Mouse (Mus musculus): ENCODE measurements at regions not wholly inside any gene's neighbourhood (a gene's known extent, or its start where the extent isn't known, plus 50 kb on each side); places are given as distances from the start of the nearest gene placed in this dataset.

DNA sequence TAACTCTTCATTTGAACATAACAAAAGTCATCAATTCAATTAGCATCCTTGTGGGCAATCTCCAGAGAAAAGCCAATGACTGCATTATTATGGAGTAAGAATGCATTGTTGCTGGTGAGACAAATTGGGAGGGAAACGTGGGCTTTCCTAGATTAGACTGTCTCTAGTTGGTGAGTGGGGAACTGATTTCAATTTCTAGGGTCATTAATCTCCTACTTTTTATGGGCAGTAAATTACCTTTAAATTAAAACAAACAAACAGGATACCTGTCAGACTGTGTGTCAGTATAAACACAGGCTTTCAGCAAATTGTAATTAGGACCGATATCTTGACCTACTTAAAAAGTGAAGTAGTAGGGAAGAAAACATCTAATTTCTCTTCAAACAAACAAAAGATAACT lies 307.4 kb upstream of the Tmem161b start:
- no peak for ATAC-seq (ENCODE audit: insufficient read depth)
- Histone ChIP-seq H3K27me3 (ENCODE audit: control insufficient read depth, insufficient read depth, low read length) (no peaks in the 10 kb centered on the region), H3K9ac (replicated peaks) (no peak overlapping the region), H3K4me1 (replicated peaks; ENCODE audit: control insufficient read depth in 2 of 2, insufficient read depth in 2 of 2, low read length in 1 of 2) (no peaks in the 10 kb centered on the region), H3K4me2 (ENCODE audit: low read depth) (no peak overlapping the region), H3K4me3 (ENCODE audit: insufficient read depth in 1 of 2, low read depth in 2 of 2, low read length in 2 of 2) (no peak overlapping the region), H3K9me3 (ENCODE audit: control insufficient read depth, low read length) (no peaks in the 10 kb centered on the region), H3K27ac (no peak overlapping the region), H3K36me3 (replicated peaks; ENCODE audit: control insufficient read depth, insufficient read depth, low read depth) (no peaks in the 10 kb centered on the region)
- DNase-seq (ENCODE audit: low read depth in 3 of 3, low spot score in 3 of 3): no peak
- TF ChIP-seq CTCF (IDR thresholded peaks at IDR 0.05; ENCODE audit: low read depth) (no peak), EP300 (IDR thresholded peaks at IDR 0.05; ENCODE audit: low read depth) (no peak)
- 45% methylated on average over 2 of the region's 2 CpGs for WGBS (ENCODE audit: insufficient replicate concordance)

DNA sequence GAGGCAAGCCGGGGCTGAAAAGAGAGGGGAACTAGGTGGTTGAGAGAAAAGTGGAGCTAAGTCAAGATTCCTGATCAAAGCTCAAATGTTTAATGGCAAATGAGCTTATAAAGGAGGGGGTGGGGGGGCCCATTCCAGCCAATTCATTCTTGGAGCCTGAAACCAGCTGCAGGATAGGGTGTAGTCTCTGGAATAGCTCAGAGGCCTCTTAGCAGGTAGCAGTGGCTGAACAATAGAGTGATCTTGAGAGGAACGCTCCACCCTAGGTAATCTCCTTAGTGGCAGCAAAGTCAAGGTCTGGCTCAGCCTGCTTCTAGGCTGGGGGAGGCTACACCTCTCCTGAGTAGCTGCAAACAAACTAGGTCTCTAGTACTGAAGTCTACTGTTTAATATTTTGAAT lies 289.3 kb upstream of the Tmem161b start:
- Histone ChIP-seq H3K4me1 (replicated peaks; ENCODE audit: control insufficient read depth in 2 of 2, insufficient read depth in 2 of 2, low read length in 1 of 2) (no peaks in the 10 kb centered on the region), H3K9me3 (ENCODE audit: control insufficient read depth, low read length) (no peaks in the 10 kb centered on the region), H3K4me2 (ENCODE audit: low read depth) (no peak overlapping the region), H3K36me3 (replicated peaks; ENCODE audit: control insufficient read depth, insufficient read depth, low read depth) (no peaks in the 10 kb centered on the region), H3K27me3 (ENCODE audit: control insufficient read depth, insufficient read depth, low read length) (no peaks in the 10 kb centered on the region), H3K9ac (replicated peaks) (no peak overlapping the region), H3K4me3 (ENCODE audit: insufficient read depth in 1 of 2, low read depth in 2 of 2, low read length in 2 of 2) (no peak overlapping the region), H3K27ac (no peak overlapping the region)
- ATAC-seq (ENCODE audit: insufficient read depth): no peak
- 60% methylated on average over 2 of the region's 2 CpGs for WGBS (ENCODE audit: insufficient replicate concordance)
- TF ChIP-seq EP300 (IDR thresholded peaks at IDR 0.05; ENCODE audit: low read depth) (no peak), CTCF (IDR thresholded peaks at IDR 0.05; ENCODE audit: low read depth) (no peak)
- DNase-seq (ENCODE audit: low read depth in 3 of 3, low spot score in 3 of 3): no peak

DNA sequence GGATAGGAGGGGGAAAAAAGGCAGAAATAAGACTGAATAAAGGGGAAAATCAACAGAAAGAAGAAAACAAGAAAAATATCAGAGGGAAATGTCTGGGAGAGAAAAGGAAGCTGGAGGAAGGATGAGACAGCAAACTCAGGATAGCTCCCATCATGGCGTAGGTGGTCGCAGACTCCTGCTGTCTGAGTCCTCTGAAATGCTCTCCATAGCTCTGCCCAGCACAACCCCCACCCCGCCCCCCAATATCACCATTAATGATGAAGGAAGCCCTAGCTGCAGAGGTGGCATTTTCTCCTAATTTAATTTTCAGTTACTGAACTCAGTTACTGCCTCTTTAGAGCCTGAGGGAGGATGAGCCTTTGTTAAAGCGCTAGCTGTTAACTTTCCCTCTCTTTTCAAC lies 275.6 kb upstream of the Tmem161b start:
- DNase-seq (ENCODE audit: low read depth in 3 of 3, low spot score in 3 of 3) (no peak), ATAC-seq (ENCODE audit: insufficient read depth) (no peak)
- Histone ChIP-seq H3K27ac (no peak overlapping the region), H3K4me1 (replicated peaks; ENCODE audit: control insufficient read depth in 2 of 2, insufficient read depth in 2 of 2, low read length in 1 of 2) (no peaks in the 10 kb centered on the region), H3K4me3 (ENCODE audit: insufficient read depth in 1 of 2, low read depth in 2 of 2, low read length in 2 of 2) (no peak overlapping the region), H3K27me3 (ENCODE audit: control insufficient read depth, insufficient read depth, low read length) (no peaks in the 10 kb centered on the region), H3K4me2 (ENCODE audit: low read depth) (no peak overlapping the region), H3K36me3 (replicated peaks; ENCODE audit: control insufficient read depth, insufficient read depth, low read depth) (no peaks in the 10 kb centered on the region), H3K9me3 (ENCODE audit: control insufficient read depth, low read length) (no peaks in the 10 kb centered on the region), H3K9ac (replicated peaks) (no peak overlapping the region)
- WGBS (ENCODE audit: insufficient replicate concordance): 51% methylated on average over 4 of the region's 4 CpGs
- TF ChIP-seq EP300 (IDR thresholded peaks at IDR 0.05; ENCODE audit: low read depth): no peak
- TF ChIP-seq CTCF (IDR thresholded peaks at IDR 0.05; ENCODE audit: low read depth): no peak

DNA sequence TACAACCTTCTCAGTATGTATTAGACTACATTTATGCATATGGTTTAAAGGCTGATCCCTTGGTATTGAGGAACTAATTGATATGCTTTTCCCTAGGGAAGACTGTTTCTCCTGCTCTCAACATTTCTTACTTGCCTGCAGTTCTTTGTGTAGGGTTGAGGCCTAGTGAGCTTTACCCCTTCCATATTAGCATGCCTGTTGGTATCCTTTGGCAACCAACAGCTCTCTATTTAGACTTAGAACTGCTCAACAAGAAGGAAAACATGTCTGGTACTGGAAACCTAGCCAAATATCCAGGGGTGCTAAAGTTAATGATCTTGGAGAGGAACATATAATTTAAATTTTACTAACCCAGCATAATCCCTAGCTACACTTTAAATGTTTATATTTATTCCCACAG lies 270.9 kb upstream of the Tmem161b start:
- Histone ChIP-seq H3K9me3 (ENCODE audit: control insufficient read depth, low read length) (no peaks in the 10 kb centered on the region), H3K27me3 (ENCODE audit: control insufficient read depth, insufficient read depth, low read length) (no peaks in the 10 kb centered on the region), H3K36me3 (replicated peaks; ENCODE audit: control insufficient read depth, insufficient read depth, low read depth) (no peaks in the 10 kb centered on the region), H3K4me2 (ENCODE audit: low read depth) (no peak overlapping the region), H3K27ac (no peak overlapping the region), H3K4me3 (ENCODE audit: insufficient read depth in 1 of 2, low read depth in 2 of 2, low read length in 2 of 2) (no peak overlapping the region), H3K4me1 (replicated peaks; ENCODE audit: control insufficient read depth in 2 of 2, insufficient read depth in 2 of 2, low read length in 1 of 2) (no peaks in the 10 kb centered on the region), H3K9ac (replicated peaks) (no peak overlapping the region)
- ATAC-seq (ENCODE audit: insufficient read depth): no peak
- DNase-seq (ENCODE audit: low read depth in 3 of 3, low spot score in 3 of 3): no peak
- TF ChIP-seq EP300 (IDR thresholded peaks at IDR 0.05; ENCODE audit: low read depth): no peak
- TF ChIP-seq CTCF (IDR thresholded peaks at IDR 0.05; ENCODE audit: low read depth): no peak

DNA sequence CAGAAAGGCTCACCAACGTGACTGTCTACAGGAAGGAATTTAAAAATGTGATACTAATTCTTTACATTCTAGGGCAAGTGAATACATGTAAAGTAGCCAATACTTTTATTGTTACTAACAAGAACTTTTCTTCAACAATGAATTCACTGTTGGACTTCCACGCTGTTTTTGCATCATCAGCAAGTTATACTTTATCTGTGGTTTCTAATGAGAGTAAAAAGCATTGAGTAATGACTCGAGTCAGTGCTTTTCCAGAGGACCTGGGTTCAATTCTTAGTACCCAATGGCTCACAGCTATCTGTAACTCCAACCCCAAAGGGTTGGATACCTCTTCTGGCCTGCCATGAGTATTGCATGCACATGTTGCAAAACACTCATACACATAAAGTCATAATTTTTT lies 270.3 kb upstream of the Tmem161b start:
- no peak overlapping the region for H3K27ac ChIP-seq
- no peaks in the 10 kb centered on the region for H3K4me1 ChIP-seq (replicated peaks; ENCODE audit: control insufficient read depth in 2 of 2, insufficient read depth in 2 of 2, low read length in 1 of 2)
- no peak overlapping the region for H3K4me2 ChIP-seq (ENCODE audit: low read depth)
- DNase-seq (ENCODE audit: low read depth in 3 of 3, low spot score in 3 of 3): no peak
- no peaks in the 10 kb centered on the region for H3K27me3 ChIP-seq (ENCODE audit: control insufficient read depth, insufficient read depth, low read length)
- H3K36me3 ChIP-seq (replicated peaks; ENCODE audit: control insufficient read depth, insufficient read depth, low read depth): no peaks in the 10 kb centered on the region
- H3K9ac ChIP-seq (replicated peaks): no peak overlapping the region
- ATAC-seq (ENCODE audit: insufficient read depth): no peak
- no peaks in the 10 kb centered on the region for H3K9me3 ChIP-seq (ENCODE audit: control insufficient read depth, low read length)
- no peak overlapping the region for H3K4me3 ChIP-seq (ENCODE audit: insufficient read depth in 1 of 2, low read depth in 2 of 2, low read length in 2 of 2)
- 46% methylated on average over 3 of the region's 3 CpGs for WGBS (ENCODE audit: insufficient replicate concordance)
- no peak for TF ChIP-seq CTCF (IDR thresholded peaks at IDR 0.05; ENCODE audit: low read depth)
- TF ChIP-seq EP300 (IDR thresholded peaks at IDR 0.05; ENCODE audit: low read depth): no peak

DNA sequence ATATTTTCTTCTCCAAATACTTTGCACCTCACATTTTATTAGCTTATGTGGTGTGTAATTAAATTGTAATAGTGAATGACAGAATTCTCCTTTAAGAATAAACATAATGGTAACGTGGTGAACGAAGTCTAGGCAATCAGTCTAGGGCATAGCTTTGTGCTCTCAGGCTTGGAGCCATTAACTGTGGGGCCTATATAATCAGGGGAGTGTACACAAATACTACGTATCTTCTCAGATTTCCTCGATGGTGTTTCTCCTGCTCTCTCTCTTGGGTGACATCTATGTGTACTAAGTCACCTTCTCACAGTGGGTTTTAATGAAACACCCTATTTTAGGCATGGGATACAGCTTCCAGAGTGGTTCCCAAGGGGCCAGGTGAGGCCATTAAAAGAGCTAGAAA lies 269.7 kb upstream of the Tmem161b start:
- TF ChIP-seq CTCF (IDR thresholded peaks at IDR 0.05; ENCODE audit: low read depth) (no peak), EP300 (IDR thresholded peaks at IDR 0.05; ENCODE audit: low read depth) (no peak)
- Histone ChIP-seq H3K36me3 (replicated peaks; ENCODE audit: control insufficient read depth, insufficient read depth, low read depth) (no peaks in the 10 kb centered on the region), H3K9ac (replicated peaks) (no peak overlapping the region), H3K4me3 (ENCODE audit: insufficient read depth in 1 of 2, low read depth in 2 of 2, low read length in 2 of 2) (no peak overlapping the region), H3K4me2 (ENCODE audit: low read depth) (no peak overlapping the region), H3K27me3 (ENCODE audit: control insufficient read depth, insufficient read depth, low read length) (no peaks in the 10 kb centered on the region), H3K4me1 (replicated peaks; ENCODE audit: control insufficient read depth in 2 of 2, insufficient read depth in 2 of 2, low read length in 1 of 2) (no peaks in the 10 kb centered on the region), H3K9me3 (ENCODE audit: control insufficient read depth, low read length) (no peaks in the 10 kb centered on the region), H3K27ac (no peak overlapping the region)
- DNase-seq (ENCODE audit: low read depth in 3 of 3, low spot score in 3 of 3) (no peak), ATAC-seq (ENCODE audit: insufficient read depth) (no peak)
- WGBS (ENCODE audit: insufficient replicate concordance): 27% methylated on average over 4 of the region's 4 CpGs

Measured in liver, embryonic 14.5 days (tissue).